Mouse (Mus musculus) cerebellum, postnatal 36 days (tissue): ENCODE data around the gene Lrrtm4.

Source experiments
- DNase-seq, 2 experiments: peaks; one replicate each; pipeline ENCODE4 v3.0.0; 2021 to 2022; ENCODE audit warnings: mixed read lengths in 2 of 2

The Lrrtm4 gene

GRCm38 (mm10) chr6:80331751-80332150, 313.1 kb downstream of the Lrrtm4 start:
- no peak for DNase-seq

GRCm38 (mm10) chr6:80352307-80352706, 333.6 kb downstream of the Lrrtm4 start:
- no peak for DNase-seq

GRCm38 (mm10) chr6:80357092-80357491, 338.4 kb downstream of the Lrrtm4 start:
- DNase-seq: no peak

GRCm38 (mm10) chr6:80363593-80363992, 344.9 kb downstream of the Lrrtm4 start:
- no peak for DNase-seq

- DNase-seq: no peak
These were observed 347.9 kb downstream of the Lrrtm4 start for GRCm38 (mm10) chr6:80366532-80366931.

GRCm38 (mm10) chr6:80389571-80389970, 370.9 kb downstream of the Lrrtm4 start:
- no peak for DNase-seq

- DNase-seq: no peak
These were observed 388.1 kb downstream of the Lrrtm4 start for GRCm38 (mm10) chr6:80406757-80407156.

GRCm38 (mm10) chr6:80440135-80440534, 421.5 kb downstream of the Lrrtm4 start:
- DNase-seq: no peak

- DNase-seq: no peak
These were observed 451.9 kb downstream of the Lrrtm4 start for GRCm38 (mm10) chr6:80470546-80470945.

- DNase-seq: no peak
These were observed 457.5 kb downstream of the Lrrtm4 start for GRCm38 (mm10) chr6:80476153-80476552.

GRCm38 (mm10) chr6:80545017-80545416, 526.3 kb downstream of the Lrrtm4 start:
- DNase-seq: no peak

GRCm38 (mm10) chr6:80549907-80550306, 531.2 kb downstream of the Lrrtm4 start:
- DNase-seq: no peak

GRCm38 (mm10) chr6:80553398-80553797, 534.7 kb downstream of the Lrrtm4 start:
- DNase-seq: no peak

GRCm38 (mm10) chr6:80554991-80555390, 536.3 kb downstream of the Lrrtm4 start:
- no peak for DNase-seq

- no peak for DNase-seq
These were observed 558.5 kb downstream of the Lrrtm4 start for GRCm38 (mm10) chr6:80577227-80577626.

- DNase-seq: no peak
These were observed 563.5 kb downstream of the Lrrtm4 start for GRCm38 (mm10) chr6:80582225-80582624.

- no peak for DNase-seq
These were observed 571.1 kb downstream of the Lrrtm4 start for GRCm38 (mm10) chr6:80589776-80590175.

- no peak for DNase-seq
These were observed 600.8 kb downstream of the Lrrtm4 start for GRCm38 (mm10) chr6:80619508-80619907.

GRCm38 (mm10) chr6:80622676-80623334, 604.1 kb downstream of the Lrrtm4 start:
- DNase-seq: no peak

GRCm38 (mm10) chr6:80625509-80625908, 606.8 kb downstream of the Lrrtm4 start:
- no peak for DNase-seq

GRCm38 (mm10) chr6:80662729-80663128, 644.1 kb downstream of the Lrrtm4 start:
- no peak for DNase-seq

GRCm38 (mm10) chr6:80664039-80664438, 645.4 kb downstream of the Lrrtm4 start:
- DNase-seq: peak in 1 of 2 experiments; percentile 3

- no peak for DNase-seq
These were observed 685.5 kb downstream of the Lrrtm4 start for GRCm38 (mm10) chr6:80704183-80704582.

GRCm38 (mm10) chr6:80720468-80720867, 701.8 kb downstream of the Lrrtm4 start:
- DNase-seq: no peak

- DNase-seq: no peak
These were observed 714.7 kb downstream of the Lrrtm4 start for GRCm38 (mm10) chr6:80733416-80733815.
